Mouse (Mus musculus) cerebellum, adult 11-12 months (tissue): ENCODE results near the gene Pafah1b3.
"Not testable (repeated sequence)": the region's sequence is repeated elsewhere in the genome, so short reads cannot be mapped to it uniquely, and the experiment has no call there.

Source experiments
- DNase-seq: peaks from one replicate; pipeline ENCODE4 v3.0.0; 2022

Gene Pafah1b3

DNA sequence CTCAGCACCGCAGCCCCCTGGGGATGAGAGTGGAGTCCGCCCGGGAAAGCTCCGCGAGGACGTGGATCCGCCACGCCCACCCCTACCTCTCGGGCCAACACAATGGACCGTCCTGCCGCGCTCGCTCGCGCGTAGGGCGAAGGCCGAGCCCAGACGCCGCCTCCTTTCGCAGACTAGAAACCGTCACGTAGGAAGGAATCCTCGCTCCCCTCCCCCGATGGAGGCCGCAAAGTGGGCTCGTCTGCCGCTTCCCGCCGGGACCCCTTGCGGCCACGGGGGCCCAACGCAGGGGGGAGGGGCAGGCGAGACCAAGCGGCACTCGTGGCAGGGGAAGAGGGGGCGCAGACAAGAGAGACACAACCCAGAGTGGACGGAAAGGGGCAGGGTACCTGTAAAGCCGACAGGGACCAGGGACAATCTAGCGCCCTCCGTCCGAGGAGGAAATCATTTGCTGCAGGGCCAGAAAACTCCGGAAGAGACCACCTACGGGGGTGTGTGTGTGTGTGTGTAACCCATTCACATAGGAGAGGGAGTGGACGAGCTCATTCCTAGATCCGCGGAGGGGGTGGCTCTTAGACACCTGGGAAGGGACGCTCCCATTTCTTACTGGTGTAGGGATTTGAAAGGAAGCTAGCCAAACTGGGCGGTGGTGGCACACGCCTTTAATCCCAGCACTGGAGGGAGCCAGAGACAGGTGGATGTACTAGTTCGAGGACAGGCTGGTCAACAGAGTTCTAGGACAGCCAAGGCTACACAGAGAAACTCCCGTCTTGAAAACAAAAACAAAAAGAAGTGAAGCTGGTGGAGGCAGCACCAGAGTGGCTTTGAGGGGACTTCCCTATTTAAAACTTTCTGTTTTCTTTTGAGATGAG, at the start of gene Pafah1b3:
TSS of gene Pafah1b3 (minus strand) at position 533 of the 872 bp plus-strand sequence.
- DNase-seq, result peak; percentile 94

DNA sequence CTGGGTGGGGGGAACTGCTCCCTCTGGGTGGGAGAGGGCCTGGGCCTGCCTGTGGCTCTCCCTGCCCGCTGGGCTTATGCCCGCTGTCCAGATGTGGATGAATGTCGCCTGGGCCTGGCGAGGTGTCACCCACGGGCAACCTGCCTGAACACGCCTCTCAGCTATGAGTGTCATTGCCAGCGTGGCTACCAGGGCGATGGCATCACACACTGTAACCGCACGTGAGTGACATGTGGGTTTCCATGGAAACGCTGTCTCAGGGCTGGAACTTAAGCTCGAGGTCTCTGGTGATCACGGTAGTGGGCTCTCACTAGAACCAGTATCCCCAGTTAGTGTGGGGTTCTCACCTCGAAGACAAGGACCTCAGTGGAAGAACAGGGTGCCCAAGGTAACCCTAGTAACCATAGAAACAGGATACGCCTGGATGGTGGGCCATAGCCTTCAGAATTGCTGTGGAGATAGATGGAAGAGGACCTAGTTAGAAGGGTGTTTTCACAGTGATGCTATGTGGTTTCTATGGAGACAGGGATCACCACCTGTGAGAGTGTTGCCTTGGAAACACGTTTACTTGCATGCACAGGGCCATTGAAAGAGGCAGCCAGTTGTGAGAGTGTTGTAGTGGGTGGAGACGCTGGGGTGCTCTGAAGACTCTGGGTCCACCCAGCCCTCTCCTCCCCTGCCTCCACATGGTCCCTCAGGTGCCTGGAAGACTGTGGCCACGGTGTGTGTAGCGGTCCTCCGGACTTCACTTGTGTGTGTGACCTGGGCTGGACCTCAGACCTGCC, 43.4 kb upstream of the Pafah1b3 start:
- no peak for DNase-seq

GRCm38 (mm10) chr7:25339329-25339728, 41.5 kb upstream of the Pafah1b3 start:
- DNase-seq, result no peak

- DNase-seq, result no peak
These were observed 36.7 kb upstream of the Pafah1b3 start for GRCm38 (mm10) chr7:25334472-25334871.

DNA sequence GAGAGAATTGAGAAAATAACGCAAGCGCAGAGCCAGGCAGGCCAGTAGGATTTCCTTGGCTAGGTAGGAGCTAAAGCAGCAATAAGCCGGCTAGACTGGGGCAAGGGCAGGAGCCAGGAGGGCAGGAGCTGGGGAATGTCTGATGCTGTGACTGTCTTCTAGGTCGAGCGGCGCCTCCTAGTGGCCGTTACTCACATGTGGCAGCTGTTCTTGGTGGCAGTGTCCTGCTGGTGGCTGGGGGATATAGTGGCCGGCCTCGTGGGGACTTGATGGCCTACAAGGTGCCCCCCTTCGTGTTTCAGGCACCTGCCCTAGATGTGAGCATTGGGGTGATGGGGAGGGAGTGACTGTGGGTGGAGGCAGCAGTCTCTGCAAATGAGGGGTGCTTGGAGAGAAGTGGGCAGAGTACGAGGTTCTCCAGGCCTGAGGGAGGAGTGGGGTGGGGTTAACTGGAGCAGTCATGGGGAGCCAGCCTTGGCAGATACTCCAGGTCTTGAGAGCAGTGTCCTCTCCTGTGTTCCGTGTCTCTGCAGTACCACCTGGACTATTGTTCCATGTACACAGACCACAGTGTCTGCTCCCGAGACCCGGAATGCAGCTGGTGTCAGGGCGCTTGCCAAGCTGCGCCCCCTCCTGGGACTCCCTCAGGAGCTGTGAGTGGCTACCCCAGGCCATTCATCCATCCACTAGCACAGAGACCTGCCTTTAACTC, 36.0 kb upstream of the Pafah1b3 start:
- DNase-seq, result peak; percentile 74

DNA sequence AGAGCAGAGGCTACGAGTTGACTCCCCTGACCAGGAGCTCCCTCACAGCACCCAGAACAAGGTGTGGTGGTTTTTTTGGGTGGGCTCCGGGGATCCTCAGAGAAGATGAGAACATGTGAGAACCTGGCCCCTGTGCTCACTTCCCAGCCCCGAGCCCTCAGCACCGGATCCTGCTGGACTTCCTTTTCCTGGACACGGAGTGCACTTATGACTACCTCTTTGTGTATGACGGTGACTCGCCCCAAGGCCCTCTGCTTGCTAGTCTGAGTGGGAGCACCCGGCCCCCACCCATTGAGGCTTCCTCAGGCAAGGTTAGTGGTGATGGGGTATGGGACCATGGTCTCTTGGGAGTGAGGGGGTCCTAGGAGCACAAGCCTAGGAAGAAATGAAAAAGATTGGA, 28.4 kb upstream of the Pafah1b3 start:
- DNase-seq, result no peak

DNA sequence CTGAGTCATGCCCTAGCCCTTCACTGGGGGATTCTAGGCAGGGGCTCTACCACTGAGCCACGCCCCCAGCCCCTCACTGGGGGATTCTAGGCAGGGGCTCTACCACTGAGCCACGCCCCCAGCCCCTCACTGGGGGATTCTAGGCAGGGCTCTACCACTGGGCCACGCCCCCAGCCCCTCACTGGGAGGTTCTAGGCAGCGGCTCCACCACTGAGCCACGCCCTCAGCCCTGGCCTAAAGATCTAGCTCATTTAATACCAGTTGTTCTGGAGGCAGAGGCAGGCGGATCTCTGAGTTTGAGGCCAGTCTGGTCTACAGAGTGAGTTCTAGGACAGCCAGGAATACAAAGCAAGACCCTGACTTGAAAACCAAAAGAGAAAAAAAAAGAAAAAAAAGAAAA, 27.6 kb upstream of the Pafah1b3 start:
- DNase-seq, result not testable (repeated sequence)

DNA sequence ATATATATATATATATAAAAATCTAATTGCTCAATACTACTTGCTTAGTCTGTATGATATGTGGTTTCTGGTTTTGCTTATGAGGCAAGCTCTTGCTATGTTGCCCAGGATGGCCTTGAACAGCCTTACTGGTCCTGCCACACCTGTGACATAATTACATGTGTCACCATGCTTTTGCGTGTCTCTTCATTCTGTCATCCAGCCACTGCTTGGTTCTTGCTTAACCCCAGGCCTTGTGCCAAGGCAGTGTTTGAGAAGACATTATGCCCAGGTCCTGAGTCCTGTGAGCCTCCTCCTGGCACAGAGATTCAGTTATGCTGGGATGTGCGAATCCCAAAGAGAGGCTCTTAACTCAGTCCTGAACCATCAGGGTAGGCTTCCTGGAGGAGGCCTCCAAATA, 25.4 kb upstream of the Pafah1b3 start:
- no peak for DNase-seq

GRCm38 (mm10) chr7:25322058-25322484, 24.3 kb upstream of the Pafah1b3 start:
- DNase-seq, result no peak

GRCm38 (mm10) chr7:25317446-25317999, 19.7 kb upstream of the Pafah1b3 start:
- DNase-seq, result peak; percentile 74

DNA sequence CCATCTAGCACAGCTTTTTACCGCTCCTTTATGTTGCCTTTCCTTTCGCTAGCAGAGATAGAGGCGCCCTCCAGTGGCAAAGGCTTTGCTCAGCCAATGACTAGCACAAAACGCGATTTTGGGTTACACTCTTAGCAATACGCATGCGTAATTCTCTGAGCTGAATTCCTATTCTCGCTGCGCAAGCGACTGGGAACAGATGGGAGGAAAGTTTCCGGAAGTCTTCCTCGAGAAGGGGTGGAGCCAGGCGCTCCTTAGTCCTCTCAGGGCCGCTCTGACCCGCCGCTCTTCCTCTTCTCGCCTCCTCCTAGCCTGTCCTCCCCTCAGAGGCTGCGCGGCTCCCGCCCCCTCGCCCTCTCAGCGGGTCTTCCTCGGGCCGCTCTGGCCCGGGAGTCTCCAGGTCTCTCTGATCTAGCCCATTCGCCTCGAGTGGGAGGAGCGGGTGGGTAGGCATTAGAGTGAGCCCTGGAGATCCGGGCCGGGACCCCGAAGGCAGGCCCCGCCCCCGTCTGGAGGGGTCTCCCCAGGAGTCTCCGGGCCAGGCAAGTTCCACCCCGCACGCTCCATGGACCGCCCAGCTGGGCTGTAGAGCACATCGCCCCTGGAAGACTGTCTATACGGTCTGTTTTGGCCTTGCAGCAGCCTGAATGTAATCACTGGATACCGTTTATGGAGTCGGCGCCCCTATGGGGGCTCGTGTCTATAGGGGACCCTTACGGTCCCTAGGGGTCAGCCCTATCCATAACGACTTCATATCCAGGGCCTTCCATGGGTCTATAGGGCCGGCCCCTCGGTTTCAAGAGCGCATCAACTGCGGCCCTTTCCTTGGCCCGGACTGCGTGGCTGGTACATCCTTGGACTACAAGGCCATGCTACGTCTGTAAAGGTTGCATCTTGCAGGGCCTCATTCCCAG, 19.0 kb upstream of the Pafah1b3 start, which contains the start of gene Megf8:
TSS of gene Megf8 (plus strand) at position 633 of the 914 bp plus-strand sequence.
- DNase-seq, result peak; percentile 98

GRCm38 (mm10) chr7:25315306-25316041, 17.7 kb upstream of the Pafah1b3 start:
- peak; percentile 78 for DNase-seq

- DNase-seq, result peak; percentile 70
These were observed 17.0 kb upstream of the Pafah1b3 start for GRCm38 (mm10) chr7:25314606-25315305.

DNA sequence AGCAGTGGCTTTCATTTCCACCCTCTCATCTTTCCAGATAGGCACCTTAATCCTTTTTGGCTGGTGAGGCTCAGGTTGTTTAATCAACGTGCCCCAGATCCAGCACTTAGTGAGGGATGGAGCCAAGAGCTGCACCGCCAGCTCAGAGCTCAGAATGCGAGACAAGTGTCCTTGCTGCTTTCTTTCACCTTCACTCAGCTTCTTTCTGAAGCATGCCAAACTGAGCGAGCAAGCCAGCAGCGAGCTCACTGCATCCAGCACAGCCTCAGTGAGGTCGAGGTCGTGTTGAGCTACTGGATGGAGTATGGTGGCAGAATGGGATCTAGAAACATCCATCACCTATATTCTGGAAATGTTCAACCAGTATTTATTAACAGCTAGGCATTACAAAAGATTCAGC, 15.5 kb upstream of the Pafah1b3 start:
- no peak for DNase-seq

DNA sequence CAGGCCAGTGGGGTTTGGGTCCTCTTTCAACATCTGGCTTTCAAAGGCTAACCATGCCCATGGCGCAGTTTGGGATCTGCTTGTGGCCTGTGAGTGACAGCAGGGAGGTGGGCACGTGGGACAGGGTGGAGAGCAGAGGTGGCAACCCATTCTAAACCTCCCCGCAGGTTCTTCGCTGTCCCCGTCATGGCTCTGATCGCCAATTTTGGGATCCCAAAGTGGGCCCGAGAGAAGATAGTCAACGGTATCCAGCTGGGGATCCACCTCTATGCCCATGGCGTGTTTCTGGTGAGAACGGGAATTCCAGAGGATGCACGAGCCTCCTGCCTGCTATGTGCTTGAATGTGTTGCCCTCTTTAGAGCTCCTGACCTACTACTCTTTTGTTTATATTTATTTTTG, 13.4 kb upstream of the Pafah1b3 start:
- no peak for DNase-seq

GRCm38 (mm10) chr7:25309425-25309824, 11.6 kb upstream of the Pafah1b3 start:
- peak; percentile 31 for DNase-seq

GRCm38 (mm10) chr7:25308702-25309318, 11.0 kb upstream of the Pafah1b3 start:
- DNase-seq, result peak; percentile 38

- DNase-seq, result no peak
These were observed 8.8 kb upstream of the Pafah1b3 start for GRCm38 (mm10) chr7:25306614-25306996.

GRCm38 (mm10) chr7:25305956-25306613, 8.3 kb upstream of the Pafah1b3 start, which contains the start of gene Tmem145:
Gene Tmem145 (plus strand): TSS chr7:25306106.
- DNase-seq, result peak; percentile 79
